Mouse (Mus musculus) intestine, embryonic 14.5 days (tissue): ENCODE data around the gene Kri1. TPM values are rescaled to one million over a fixed set of nuclear protein-coding genes. Genes with fewer than 3 reads are reported as not detected.

Experiments used
- ATAC-seq: fragments of 200-750 bp; cut with Nextera tagmentation; replicated peaks from 2 replicates; pipeline ENCODE4 v1.8.0; 2017; ENCODE audit warnings: low read depth, moderate number of reproducible peaks, moderate TSS enrichment, moderate library complexity; ENCODE audit not compliant: low FRiP score, low TSS enrichment
- DNase-seq: peaks from one replicate; pipeline ENCODE4 v3.0.0-alpha.2; 2018; ENCODE audit warnings: low spot score
- H3K27ac ChIP-seq: fragments of 300-500 bp; sonication (generic); 2 replicates; pipeline ENCODE4 v1.5.1; 2014; ENCODE audit warnings: low read depth, mild to moderate bottlenecking, control low read depth
- H3K27me3 ChIP-seq: fragments of 300-500 bp; sonication (generic); replicated peaks from 2 replicates; pipeline ENCODE4 v1.6.1; 2014; ENCODE audit warnings: low read length, control low read depth; ENCODE audit not compliant: control insufficient read depth, insufficient read depth
- H3K36me3 ChIP-seq: fragments of 300-500 bp; sonication (generic); 2 replicates; pipeline ENCODE4 v1.6.1; 2014; ENCODE audit warnings: low read length, control low read depth; ENCODE audit not compliant: control insufficient read depth, insufficient read depth
- H3K4me1 ChIP-seq: fragments of 300-500 bp; sonication (generic); replicated peaks from 2 replicates; pipeline ENCODE4 v1.6.1; 2014; ENCODE audit warnings: low read length, control low read depth, mixed read lengths; ENCODE audit not compliant: control insufficient read depth, insufficient read depth
- H3K4me2 ChIP-seq: fragments of 300-500 bp; sonication (generic); 2 replicates; pipeline ENCODE4 v1.6.1; 2014; ENCODE audit warnings: low read length
- H3K4me3 ChIP-seq: fragments of 300-500 bp; sonication (generic); 2 replicates; pipeline ENCODE4 v1.5.1; 2014; ENCODE audit warnings: low read depth, low read length, control low read depth, mixed read lengths
- H3K9ac ChIP-seq: fragments of 300-500 bp; sonication (generic); 2 replicates; pipeline ENCODE4 v1.6.1; 2014; ENCODE audit warnings: mild to moderate bottlenecking, low read length
- H3K9me3 ChIP-seq: fragments of 300-500 bp; sonication (generic); 2 replicates; pipeline ENCODE4 v1.6.1; 2016; ENCODE audit warnings: low read length, control low read depth; ENCODE audit not compliant: control insufficient read depth
- WGBS: fragments of 180-500 bp; shearing (Covaris S2); extraction: QIAGEN DNeasy Blood & Tissue Kit; methylation state at CpG from one replicate; pipeline ENCODE4 v1.1.7; 2014; 5-methylcytosine and 5-hydroxymethylcytosine counted together
- polyA plus RNA-seq: library from polyadenylated mRNA; unstranded; fragments of >200 nt; fragmentation: Nextera tagmentation; extraction: Ambion mirVana; gene quantifications from 2 replicates; pipeline ENCODE4 v1.2.1, GENCODE M21; 2014

Gene Kri1
- polyA plus RNA-seq, 1 experiment from 2014 or later, result 12.8 TPM

DNA sequence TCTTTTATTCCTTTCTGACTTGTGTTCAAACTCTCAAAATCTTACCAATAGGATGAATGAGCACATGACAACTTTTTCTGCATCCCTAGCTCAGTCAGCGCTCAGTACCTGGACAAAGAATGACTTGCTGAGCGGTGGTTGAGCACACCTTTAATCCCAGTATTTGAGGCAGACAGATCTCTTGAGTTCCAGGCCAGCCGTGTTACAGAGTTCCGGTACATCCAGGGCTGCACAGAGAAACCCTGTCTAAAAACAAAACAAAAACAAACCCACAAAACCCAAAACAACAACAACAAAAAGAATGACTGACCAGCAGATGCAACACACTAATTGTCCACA is 32.5 kb upstream of the Kri1 start:
- peak overlapping the region; percentile 86 for H3K4me2 ChIP-seq
- H3K4me3 ChIP-seq, result peak overlapping the region; percentile 70
- ATAC-seq (no peak; the same call in 1 of the 2 replicates), DNase-seq (no peak)
- no peaks in the 10 kb centered on the region for H3K27me3 ChIP-seq
- no peak overlapping the region for H3K27ac ChIP-seq
- no peaks in the 10 kb centered on the region for H3K9me3 ChIP-seq
- WGBS, result 26% methylated on average over 4 of the region's 4 CpGs
- H3K4me1 ChIP-seq, result peaks cover 11% of the 10 kb centered on the region
- peak overlapping the region; percentile 61 for H3K9ac ChIP-seq
- no peaks in the 10 kb centered on the region for H3K36me3 ChIP-seq

DNA sequence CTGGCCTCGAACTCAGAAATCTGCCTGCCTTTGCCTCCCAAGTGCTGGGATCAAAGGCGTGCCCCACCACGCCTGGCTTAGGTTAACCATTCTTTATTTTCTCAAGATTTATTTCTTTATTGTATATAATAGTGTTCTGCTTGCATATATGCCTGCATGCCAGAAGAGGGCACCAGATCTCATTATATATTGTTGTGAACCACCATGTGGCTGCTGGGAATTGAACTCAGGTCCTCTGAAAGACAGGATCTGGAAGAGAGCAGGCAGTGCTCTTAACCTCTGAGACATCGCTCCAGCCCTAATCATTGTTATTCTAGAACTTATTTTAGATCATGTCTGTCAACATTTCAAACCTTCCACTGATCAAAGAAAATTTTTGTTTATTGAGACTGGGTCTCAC is 31.7 kb upstream of the Kri1 start:
- WGBS, result 91% methylated on average over 4 of the region's 4 CpGs
- ATAC-seq, result no peak

GRCm38 (mm10) chr9:21318792-21319191 is 31.0 kb upstream of the Kri1 start:
- ATAC-seq, result no peak
- Histone ChIP-seq H3K36me3 (no peaks in the 10 kb centered on the region), H3K4me2 (no peak overlapping the region), H3K27ac (no peak overlapping the region), H3K4me3 (no peak overlapping the region), H3K27me3 (no peaks in the 10 kb centered on the region), H3K4me1 (peaks cover 11% of the 10 kb centered on the region), H3K9ac (no peak overlapping the region), H3K9me3 (no peaks in the 10 kb centered on the region)
- 90% methylated on average over 6 of the region's 6 CpGs for WGBS
- no peak for DNase-seq

More for the DNA sequence above, 31.7 kb upstream of the Kri1 start:
- no peak overlapping the region for H3K4me3 ChIP-seq
- no peak for DNase-seq
- no peak overlapping the region for H3K9ac ChIP-seq
- H3K4me2 ChIP-seq, result no peak overlapping the region
- no peaks in the 10 kb centered on the region for H3K9me3 ChIP-seq
- H3K27me3 ChIP-seq, result no peaks in the 10 kb centered on the region
- no peak overlapping the region for H3K27ac ChIP-seq
- no peaks in the 10 kb centered on the region for H3K36me3 ChIP-seq
- peaks cover 11% of the 10 kb centered on the region for H3K4me1 ChIP-seq

GRCm38 (mm10) chr9:21316696-21317095 is 28.9 kb upstream of the Kri1 start:
- H3K27ac ChIP-seq, result no peak overlapping the region
- DNase-seq (no peak), ATAC-seq (no peak)
- H3K4me1 ChIP-seq, result peaks cover 3% of the 10 kb centered on the region
- WGBS, result 74% methylated on average over 7 of the region's 7 CpGs
- no peaks in the 10 kb centered on the region for H3K36me3 ChIP-seq
- no peak overlapping the region for H3K9ac ChIP-seq
- peaks cover 11% of the 10 kb centered on the region for H3K27me3 ChIP-seq
- no peaks in the 10 kb centered on the region for H3K9me3 ChIP-seq
- H3K4me3 ChIP-seq, result no peak overlapping the region
- H3K4me2 ChIP-seq, result no peak overlapping the region

DNA sequence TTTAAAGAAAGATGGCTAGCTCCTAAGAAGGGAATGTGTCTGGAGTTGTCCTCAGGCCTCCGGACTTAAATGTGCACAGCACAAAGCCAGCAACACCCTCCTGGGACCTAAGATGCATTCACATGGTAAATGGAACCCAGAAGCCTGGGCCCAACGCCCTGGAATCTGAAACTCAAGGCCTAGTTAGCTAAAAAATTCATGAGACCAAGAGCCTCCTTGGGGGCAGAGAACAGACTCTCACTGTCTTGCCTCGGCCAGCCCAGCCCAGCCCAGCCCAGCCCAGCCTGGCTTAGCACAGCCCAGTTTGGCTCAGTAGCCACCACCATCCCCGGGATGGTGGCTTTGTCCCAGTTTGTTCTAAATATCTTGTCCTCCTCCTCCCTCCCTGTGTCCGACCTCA is 27.7 kb upstream of the Kri1 start:
- H3K4me3 ChIP-seq, result no peak overlapping the region
- DNase-seq (no peak), ATAC-seq (no peak)
- 54% methylated on average over 5 of the region's 5 CpGs for WGBS
- no peaks in the 10 kb centered on the region for H3K4me1 ChIP-seq
- no peaks in the 10 kb centered on the region for H3K36me3 ChIP-seq
- H3K9ac ChIP-seq, result no peak overlapping the region
- H3K27me3 ChIP-seq, result peaks cover 14% of the 10 kb centered on the region
- no peak overlapping the region for H3K4me2 ChIP-seq
- H3K9me3 ChIP-seq, result no peaks in the 10 kb centered on the region
- H3K27ac ChIP-seq, result no peak overlapping the region

DNA sequence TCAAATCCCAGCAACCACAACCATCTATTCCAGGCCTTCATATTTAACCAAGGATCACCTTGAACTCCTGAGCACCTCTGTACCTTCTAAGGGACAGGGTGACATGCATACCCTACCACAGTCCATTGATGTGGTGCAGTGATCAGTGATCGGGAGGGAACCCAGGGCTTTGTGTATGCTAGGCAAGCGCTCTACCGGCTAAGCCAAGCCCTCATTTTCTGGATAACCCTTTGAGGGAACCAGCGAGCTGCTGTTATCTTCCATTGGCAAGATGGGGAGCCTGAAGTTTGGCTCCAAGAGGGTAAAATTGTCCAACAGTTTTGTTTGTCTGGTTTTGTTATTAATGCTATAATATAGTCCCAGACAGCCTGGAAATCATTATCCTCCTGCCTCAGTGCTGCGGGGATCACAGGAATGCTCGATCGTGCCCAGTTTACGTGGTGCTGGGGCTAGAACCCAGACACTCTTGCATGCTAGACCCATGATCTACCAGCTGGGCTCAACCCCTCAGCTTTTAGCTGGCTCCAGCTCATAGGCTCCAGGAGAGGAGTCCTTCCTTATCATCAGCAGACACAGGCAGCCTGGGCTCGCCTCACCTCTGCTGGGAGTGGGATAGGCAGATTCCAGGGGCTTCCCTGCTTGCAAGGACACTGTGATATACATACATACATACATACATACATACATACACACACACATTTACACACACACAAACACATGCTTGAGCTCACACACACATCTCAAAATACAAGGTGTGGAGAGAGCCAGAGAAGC is 26.8 kb upstream of the Kri1 start:
- no peak for ATAC-seq
- DNase-seq, result no peak
- H3K4me2 ChIP-seq, result no peak overlapping the region
- H3K9me3 ChIP-seq, result no peaks in the 10 kb centered on the region
- peaks cover 14% of the 10 kb centered on the region for H3K27me3 ChIP-seq
- no peak overlapping the region for H3K27ac ChIP-seq
- H3K9ac ChIP-seq, result no peak overlapping the region
- no peaks in the 10 kb centered on the region for H3K4me1 ChIP-seq
- 90% methylated on average over 9 of the region's 9 CpGs for whole genome bisulfite sequencing
- no peaks in the 10 kb centered on the region for H3K36me3 ChIP-seq
- H3K4me3 ChIP-seq, result no peak overlapping the region

- Histone ChIP-seq H3K27me3 (peaks cover 14% of the 10 kb centered on the region), H3K4me3 (no peak overlapping the region), H3K9ac (no peak overlapping the region), H3K4me1 (no peaks in the 10 kb centered on the region), H3K9me3 (no peaks in the 10 kb centered on the region), H3K4me2 (no peak overlapping the region), H3K27ac (no peak overlapping the region), H3K36me3 (no peaks in the 10 kb centered on the region)
- DNase-seq (peak; percentile 93), ATAC-seq (peak; percentile 80)
- 8% methylated on average over 11 of the region's 11 CpGs for WGBS
Measured at GRCm38 (mm10) chr9:21313394-21313793, 25.6 kb upstream of the Kri1 start.

- peak; percentile 83 for DNase-seq
- no peak within 1 kb of the TSS for H3K9ac ChIP-seq
Measured at GRCm38 (mm10) chr9:21312134-21312533, 24.4 kb upstream of the Kri1 start, which contains the start of gene Ap1m2. Gene Ap1m2 (minus strand): TSS chr9:21312337.

DNA sequence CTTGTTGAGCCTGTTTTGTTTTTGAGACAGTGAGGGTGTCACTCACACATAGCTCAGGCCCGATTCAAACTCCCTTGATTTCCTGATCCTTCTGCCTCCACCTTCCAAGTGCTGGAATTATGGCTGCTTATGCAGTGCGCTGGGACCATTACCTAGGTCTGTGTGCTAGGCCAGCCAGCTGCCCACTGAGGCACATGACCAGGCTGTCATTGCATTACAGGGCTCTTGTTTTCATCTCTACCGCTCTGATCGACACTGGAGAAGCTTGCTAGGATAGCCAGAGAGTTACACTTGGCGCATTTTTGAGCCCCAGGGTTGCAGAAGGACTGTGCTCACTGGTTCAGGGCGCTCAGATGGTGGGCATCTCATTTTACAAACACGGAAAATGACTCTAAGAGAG is 23.9 kb upstream of the Kri1 start:
- Histone ChIP-seq H3K36me3 (no peaks in the 10 kb centered on the region), H3K4me1 (no peaks in the 10 kb centered on the region), H3K4me3 (peak overlapping the region; percentile 42), H3K4me2 (peak overlapping the region; percentile 37), H3K27ac (no peak overlapping the region), H3K27me3 (peaks cover 14% of the 10 kb centered on the region), H3K9ac (no peak overlapping the region), H3K9me3 (no peaks in the 10 kb centered on the region)
- 25% methylated on average over 7 of the region's 7 CpGs for WGBS
- peak; percentile 60 for DNase-seq
- ATAC-seq, result 0 out of 2 replicates have a peak, but pooled peaks have one; percentile 7

More at GRCm38 (mm10) chr9:21312134-21312533, 24.4 kb upstream of the Kri1 start, which contains the start of gene Ap1m2:
- no peak within 1 kb of the TSS for H3K27ac ChIP-seq
- H3K27me3 ChIP-seq, result peaks cover 14% of the 10 kb centered on the region
- H3K9me3 ChIP-seq, result no peaks in the 10 kb centered on the region
- H3K4me2 ChIP-seq, result peak within 1 kb of the TSS; percentile 37
- peak; percentile 47 for ATAC-seq
- peak within 1 kb of the TSS; percentile 42 for H3K4me3 ChIP-seq
- no peaks in the 10 kb centered on the region for H3K4me1 ChIP-seq
- 8% methylated on average over 34 of the region's 35 CpGs for WGBS
- H3K36me3 ChIP-seq, result no peaks in the 10 kb centered on the region
